Mouse (Mus musculus): ENCODE results near the gene Gm5294.

Gm5294 gene

GRCm38 (mm10) chr5:138819780-138820179, at the start of gene Gm5294:
Gene Gm5294 (plus strand): TSS chr5:138820080.
- no peak for DNase-seq (ENCODE audit: low spot score)

- DNase-seq (ENCODE audit: low spot score), result no peak
Observed at GRCm38 (mm10) chr5:138775096-138775495, 44.8 kb upstream of the Gm5294 start.

DNA sequence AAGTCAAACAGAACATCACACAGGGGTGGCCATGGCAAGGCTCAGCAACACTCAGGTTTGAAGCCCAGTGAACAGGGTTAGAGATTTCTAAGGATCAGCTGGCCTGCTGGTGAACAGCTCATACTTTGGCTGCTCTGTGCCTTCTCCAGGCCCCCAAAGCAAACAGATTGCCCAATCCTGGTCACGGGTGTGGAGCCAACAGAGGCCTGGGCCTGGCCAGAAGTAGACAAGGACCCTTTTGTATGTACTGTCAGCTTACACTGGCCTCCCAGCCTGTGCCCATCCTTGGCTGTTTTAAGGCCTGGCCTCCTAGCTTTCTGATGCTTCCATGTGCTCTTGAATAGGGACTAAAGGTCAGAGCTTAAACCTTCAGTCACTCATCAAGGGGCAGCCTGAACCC, 43.5 kb upstream of the Gm5294 start:
- peak; percentile 43 for DNase-seq (ENCODE audit: low spot score)

DNA sequence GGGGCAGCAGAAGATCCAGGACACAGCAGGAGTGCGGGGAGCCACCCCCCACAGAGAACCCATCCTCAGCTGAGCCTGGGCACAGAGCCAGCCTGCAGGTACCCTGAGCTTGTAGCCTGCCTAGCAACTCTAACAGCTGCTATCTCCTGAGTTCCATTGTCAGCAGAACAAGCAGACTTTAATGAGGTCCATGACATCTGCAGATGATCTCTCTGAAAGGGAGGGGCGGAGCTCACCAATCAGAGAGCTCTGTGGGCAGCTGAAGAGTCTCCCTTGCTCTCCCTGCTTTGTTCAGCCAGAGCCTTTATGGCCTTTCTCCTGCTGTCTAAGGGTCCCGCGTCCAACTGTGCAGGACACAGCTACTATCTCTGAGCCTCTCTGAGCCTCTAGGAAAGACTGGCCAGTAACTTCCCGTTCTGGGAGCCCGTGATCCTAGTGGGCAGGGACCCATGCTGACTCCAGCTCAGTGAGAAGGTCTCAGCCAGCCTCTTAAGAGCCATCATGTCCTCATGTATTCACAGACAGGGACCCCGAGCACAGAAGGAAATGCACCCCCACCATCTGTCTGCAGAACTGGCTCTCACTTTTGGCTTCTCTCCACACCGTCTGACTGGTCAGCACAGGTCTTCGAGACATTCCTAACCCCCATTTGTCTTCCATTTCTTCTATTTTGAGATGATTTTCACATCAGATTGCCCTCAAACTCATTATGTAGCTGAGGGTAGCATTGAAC, 41.0 kb upstream of the Gm5294 start:
- DNase-seq (ENCODE audit: low spot score), result no peak

DNA sequence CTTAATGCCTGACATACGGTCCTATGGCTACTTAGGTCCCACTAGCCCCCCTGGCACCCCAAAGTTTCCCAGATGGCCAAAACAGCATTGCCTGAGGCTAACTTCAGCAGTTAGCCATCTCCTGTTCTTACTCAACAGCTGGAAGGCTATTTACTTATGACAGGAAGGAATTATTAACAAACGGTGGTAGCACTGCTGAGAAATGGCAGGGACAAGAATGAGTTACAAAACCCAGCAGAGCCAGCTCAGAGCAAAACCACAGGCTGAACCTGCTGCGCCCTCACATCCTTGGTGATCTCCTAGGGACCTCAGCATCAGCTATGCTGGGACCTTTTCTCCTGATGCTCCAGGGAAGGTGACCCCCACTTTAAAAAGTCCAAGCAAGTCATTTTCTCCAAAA, 40.2 kb upstream of the Gm5294 start:
- DNase-seq (ENCODE audit: low spot score), result no peak

GRCm38 (mm10) chr5:138782697-138783096, 37.2 kb upstream of the Gm5294 start:
- DNase-seq (ENCODE audit: low spot score), result no peak

- DNase-seq (ENCODE audit: low spot score), result no peak
Observed at GRCm38 (mm10) chr5:138783181-138783580, 36.7 kb upstream of the Gm5294 start.

DNA sequence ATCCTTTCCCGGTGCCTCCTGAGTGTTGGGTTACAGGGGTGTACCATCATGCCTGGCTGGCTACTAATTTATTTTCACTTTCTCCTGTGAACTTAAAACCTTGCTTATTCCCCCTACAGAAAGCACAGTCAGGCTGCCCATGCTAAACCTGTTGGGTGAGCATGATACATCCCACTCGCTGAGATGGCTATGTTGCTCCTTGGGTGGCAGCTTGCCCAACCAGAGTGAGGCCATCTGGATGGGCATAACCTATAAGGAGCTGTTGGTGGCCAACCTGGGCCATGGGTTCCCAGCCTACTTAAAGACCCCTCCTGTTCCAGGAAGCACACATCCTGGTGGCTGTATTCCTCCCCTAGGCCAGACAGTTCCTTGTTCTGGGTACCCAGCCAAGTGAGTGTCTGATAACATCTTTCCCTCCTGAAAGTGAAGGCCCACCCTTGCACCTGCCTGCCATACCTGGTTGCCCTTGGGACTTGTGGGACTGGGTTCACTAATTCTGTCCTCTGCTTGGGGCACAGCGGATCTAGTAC, 33.8 kb upstream of the Gm5294 start:
- no peak for DNase-seq (ENCODE audit: low spot score)

- DNase-seq (ENCODE audit: low spot score), result no peak
Observed at GRCm38 (mm10) chr5:138787648-138788047, 32.2 kb upstream of the Gm5294 start.

DNA sequence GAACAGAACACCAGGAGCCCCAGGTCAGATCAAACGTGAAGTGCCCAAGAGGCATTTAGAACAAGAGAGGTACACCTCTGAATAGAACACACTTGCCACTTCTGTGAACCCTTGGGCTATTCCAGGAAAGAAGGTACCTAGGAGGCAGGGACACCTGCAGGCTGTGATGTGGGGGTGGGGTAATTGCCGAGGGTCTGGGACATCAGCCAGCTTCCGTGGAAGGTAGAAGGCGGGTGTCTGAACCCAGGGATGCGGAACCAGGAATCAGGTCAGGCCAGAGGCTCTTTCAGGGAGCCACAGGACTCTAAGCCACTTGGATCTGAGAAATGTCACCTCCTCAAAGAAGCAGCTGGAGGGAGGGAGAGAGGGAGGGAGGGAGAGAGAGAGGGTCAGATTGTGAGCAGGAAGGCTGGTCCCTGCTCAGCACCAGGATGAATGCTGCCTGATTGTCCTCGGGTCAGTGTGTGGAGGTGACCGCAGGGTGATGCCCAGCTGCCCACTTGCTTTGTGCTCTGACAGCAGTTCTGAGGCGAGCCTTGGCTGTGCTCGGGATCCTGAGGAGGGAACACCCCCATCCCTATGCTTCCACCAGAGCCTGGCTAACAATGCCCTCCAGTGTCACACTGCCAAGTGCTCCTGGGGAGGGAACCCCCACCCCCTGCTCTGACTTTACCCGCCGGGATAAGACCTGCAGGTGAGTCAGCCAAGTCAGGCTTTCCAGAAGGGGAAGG, 31.2 kb upstream of the Gm5294 start:
- DNase-seq (ENCODE audit: low spot score), result no peak

- DNase-seq (ENCODE audit: low spot score), result no peak
Observed at GRCm38 (mm10) chr5:138790954-138791480, 28.9 kb upstream of the Gm5294 start.

DNA sequence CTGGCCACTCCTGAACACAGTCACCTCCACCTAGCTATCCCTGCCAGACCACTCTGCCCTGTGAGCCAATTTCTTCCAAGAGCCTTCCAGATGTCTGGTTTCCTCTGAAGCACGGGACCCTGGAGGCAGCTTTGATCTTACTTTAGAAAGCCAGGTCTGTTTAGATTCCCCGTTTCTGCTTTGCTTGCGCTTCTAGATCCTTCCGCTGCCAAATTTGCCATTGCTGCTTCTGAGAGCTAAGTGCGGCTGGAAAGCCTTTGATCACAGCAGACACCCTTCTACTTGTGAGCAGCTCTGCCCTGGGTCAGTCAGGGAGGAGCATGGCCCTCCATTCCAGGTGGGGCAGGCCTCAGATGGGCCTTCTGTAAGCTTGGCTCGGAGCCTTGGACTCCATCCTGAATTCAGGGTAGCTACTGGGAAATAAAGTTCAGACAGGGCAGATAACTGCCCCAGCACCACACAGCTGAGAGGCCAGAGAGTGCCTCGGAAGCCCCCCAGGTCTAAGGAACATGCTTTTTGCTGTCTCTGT, 18.2 kb upstream of the Gm5294 start:
- no peak for DNase-seq (ENCODE audit: low spot score)

DNA sequence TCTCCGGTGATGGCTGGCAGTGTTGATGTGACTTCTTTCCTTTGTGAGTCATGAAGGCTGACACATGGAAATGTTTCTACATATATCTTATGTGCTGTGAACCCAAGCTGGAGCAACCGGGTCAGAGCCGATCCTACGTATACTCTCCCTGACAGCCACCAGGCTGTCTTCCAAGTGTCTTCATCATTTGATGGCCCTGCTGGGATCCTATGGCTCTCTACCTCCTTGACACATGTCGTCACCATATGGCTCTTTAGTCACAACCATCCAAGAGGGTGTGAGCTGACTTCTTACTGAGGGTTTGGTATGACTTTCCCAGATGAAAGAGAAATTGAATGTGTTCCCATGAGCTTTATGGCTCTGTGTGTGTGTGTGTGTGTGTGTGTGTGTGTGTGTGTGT, 15.6 kb upstream of the Gm5294 start:
- no peak for DNase-seq (ENCODE audit: low spot score)

- no peak for DNase-seq (ENCODE audit: low spot score)
Observed at GRCm38 (mm10) chr5:138809767-138810166, 10.1 kb upstream of the Gm5294 start.

DNA sequence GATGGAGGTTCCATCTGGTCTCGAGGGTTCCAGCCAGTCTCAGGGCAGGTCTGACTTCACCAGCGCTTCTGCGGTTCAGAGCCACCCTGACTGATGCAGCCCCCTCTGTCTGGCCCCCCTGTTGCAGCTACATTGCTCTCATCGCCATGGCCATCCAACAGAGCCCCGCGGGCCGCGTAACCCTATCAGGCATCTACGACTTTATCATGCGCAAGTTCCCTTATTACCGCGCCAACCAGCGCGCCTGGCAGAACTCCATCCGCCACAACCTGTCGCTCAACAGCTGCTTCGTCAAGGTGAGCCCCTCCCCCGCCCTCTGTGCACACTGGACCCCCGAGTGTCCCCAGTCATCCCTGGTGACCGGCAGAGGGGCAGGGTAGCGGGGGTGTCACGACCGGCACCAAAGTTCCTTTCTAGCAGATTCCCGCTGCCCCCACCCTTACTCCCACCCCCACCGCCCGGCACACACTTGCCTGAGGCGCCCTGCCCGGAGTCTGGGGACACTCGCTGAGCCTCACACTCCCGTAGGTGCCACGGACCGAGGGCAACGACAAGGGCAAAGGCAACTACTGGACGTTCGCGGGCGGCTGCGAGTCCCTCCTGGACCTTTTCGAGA, 945 bp downstream of the Gm5294 start:
- no peak for DNase-seq (ENCODE audit: low spot score)

GRCm38 (mm10) chr5:138825090-138825489, 5.2 kb downstream of the Gm5294 start:
- no peak for DNase-seq (ENCODE audit: low spot score)

DNA sequence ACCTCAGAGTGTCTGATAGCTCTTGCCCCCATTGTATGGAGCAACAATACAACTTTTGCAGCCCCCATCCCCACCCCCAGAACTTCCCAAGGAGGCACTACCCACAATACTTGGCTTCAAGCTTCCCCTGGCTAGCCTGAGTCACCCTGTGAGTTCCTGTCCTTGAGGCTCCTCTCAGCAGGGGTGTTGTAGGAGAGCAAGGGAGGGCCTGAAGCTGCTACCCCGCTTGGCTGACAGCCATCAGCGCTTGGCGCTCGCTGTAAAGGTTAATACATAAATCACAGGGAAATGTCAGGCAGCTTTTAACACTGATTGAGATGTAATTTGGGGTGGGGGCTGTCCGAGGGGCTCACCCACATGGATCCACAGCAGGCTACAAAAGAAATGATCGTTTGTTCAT, 13.5 kb downstream of the Gm5294 start:
- DNase-seq (ENCODE audit: low spot score), result no peak

- DNase-seq (ENCODE audit: low spot score), result no peak
Observed at GRCm38 (mm10) chr5:138834910-138835309, 15.0 kb downstream of the Gm5294 start.

- DNase-seq (ENCODE audit: low spot score), result no peak
Observed at GRCm38 (mm10) chr5:138840981-138841380, 21.1 kb downstream of the Gm5294 start.

- DNase-seq (ENCODE audit: low spot score), result no peak
Observed at GRCm38 (mm10) chr5:138843168-138843824, 23.4 kb downstream of the Gm5294 start.

DNA sequence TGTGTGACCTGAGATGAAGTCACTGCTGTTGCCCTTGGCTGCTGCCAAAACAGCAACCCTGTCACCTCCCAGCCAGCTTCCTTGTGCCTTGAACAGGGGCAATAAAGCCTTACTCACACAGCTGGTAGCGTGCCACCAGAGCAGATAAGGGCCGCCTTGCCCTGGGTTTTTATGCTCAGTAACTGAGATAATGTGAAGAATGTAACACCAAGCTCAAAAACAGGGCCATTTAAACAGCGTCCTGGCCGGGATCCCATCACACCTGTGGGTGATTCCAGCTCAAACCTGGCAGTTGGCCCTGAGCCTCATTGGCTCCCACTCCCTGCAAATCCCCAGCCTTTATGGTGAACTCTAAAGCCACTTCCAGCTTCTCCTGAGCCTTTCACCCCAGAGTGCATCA, 26.6 kb downstream of the Gm5294 start:
- DNase-seq (ENCODE audit: low spot score), result peak; percentile 57

DNA sequence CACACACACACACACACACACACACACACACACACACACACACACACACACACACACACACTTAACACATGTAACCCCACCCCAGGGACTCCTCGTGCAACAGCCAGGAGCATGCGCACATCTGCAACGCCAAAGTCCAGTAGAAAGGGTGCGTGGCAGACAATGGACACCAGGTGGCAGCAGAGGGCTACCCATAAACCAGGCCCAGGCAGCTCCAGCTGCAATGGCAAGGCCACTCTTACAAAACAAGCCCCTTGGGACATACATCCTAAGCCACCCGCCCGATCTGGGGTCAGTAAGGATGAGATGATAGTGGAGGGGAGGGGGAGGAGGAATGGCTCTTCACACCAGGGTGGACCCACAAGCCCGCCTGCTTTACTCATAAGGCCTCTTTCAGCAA, 28.2 kb downstream of the Gm5294 start:
- peak; percentile 89 for DNase-seq (ENCODE audit: low spot score)

Data from lung, postnatal 25 days (tissue).